Mouse (Mus musculus) intestine, postnatal 0 days (tissue): Measurements from ENCODE around the gene Vsig8. TPM values are rescaled to one million over a fixed set of nuclear protein-coding genes. Genes with fewer than 3 reads are reported as not detected.

Experiments
- ATAC-seq: fragments of 200-750 bp; cut with Nextera tagmentation; 2 replicates; pipeline ENCODE4 v1.8.0; 2017; ENCODE audit warnings: mild to moderate bottlenecking, moderate TSS enrichment, moderate library complexity
- H3K27ac ChIP-seq: fragments of 300-500 bp; sonication (generic); 2 replicates; pipeline ENCODE4 v1.5.1; 2014; ENCODE audit warnings: mild to moderate bottlenecking, low read depth, low read length, moderate library complexity
- H3K27me3 ChIP-seq: fragments of 300-500 bp; sonication (generic); replicated peaks from 2 replicates; pipeline ENCODE4 v1.6.1; 2014; ENCODE audit warnings: low read length, mixed read lengths; ENCODE audit not compliant: control insufficient read depth, insufficient read depth
- H3K36me3 ChIP-seq: fragments of 300-500 bp; sonication (generic); 2 replicates; pipeline ENCODE4 v1.6.1; 2014; ENCODE audit warnings: mild to moderate bottlenecking, moderate library complexity; ENCODE audit not compliant: control insufficient read depth, insufficient read depth
- H3K4me1 ChIP-seq: fragments of 300-500 bp; sonication (generic); replicated peaks from 2 replicates; pipeline ENCODE4 v1.6.1; 2014; ENCODE audit warnings: antibody characterized with exemption, low read length, mixed read lengths; ENCODE audit not compliant: control insufficient read depth, insufficient read depth
- H3K4me2 ChIP-seq: fragments of 300-500 bp; sonication (generic); replicated peaks from 2 replicates; pipeline ENCODE4 v1.6.1; 2014; ENCODE audit warnings: low read depth, mild to moderate bottlenecking, moderate library complexity
- H3K4me3 ChIP-seq: fragments of 300-500 bp; sonication (generic); 2 replicates; pipeline ENCODE4 v1.5.1; 2014; ENCODE audit warnings: low read depth, low read length
- H3K9ac ChIP-seq: fragments of 300-500 bp; sonication (generic); 2 replicates; pipeline ENCODE4 v1.6.1; 2014; ENCODE audit warnings: mild to moderate bottlenecking, low read depth, low read length
- H3K9me3 ChIP-seq: fragments of 300-500 bp; sonication (generic); 2 replicates; pipeline ENCODE4 v1.6.1; 2016; ENCODE audit warnings: mixed run types; ENCODE audit not compliant: control insufficient read depth
- CTCF ChIP-seq: sonication (generic); IDR thresholded peaks from 2 replicates; pipeline ENCODE4 v1.5.1; 2016; ENCODE audit warnings: low read depth, mild to moderate bottlenecking, control low read depth, antibody characterized with exemption, moderate library complexity
- WGBS: fragments of 180-500 bp; shearing (Covaris S2); extraction: QIAGEN DNeasy Blood & Tissue Kit; methylation state at CpG from one replicate; pipeline ENCODE4 v1.1.7; 2014; 5-methylcytosine and 5-hydroxymethylcytosine counted together
- polyA plus RNA-seq: library from polyadenylated mRNA; unstranded; fragments of >200 nt; fragmentation: Nextera tagmentation; extraction: Ambion mirVana; gene quantifications from 2 replicates; pipeline ENCODE4 v1.2.1, GENCODE M21; 2015

Gene Vsig8
- polyA plus RNA-seq, 1 experiment from 2014 or later, result 0.53 TPM

- no peak for ATAC-seq
- WGBS, result 31% methylated on average over 26 of the region's 26 CpGs
- no peak overlapping the region for H3K27ac ChIP-seq
- H3K9ac ChIP-seq, result no peak overlapping the region
- no peaks in the 10 kb centered on the region for H3K9me3 ChIP-seq
- TF ChIP-seq CTCF, result no peak
- H3K36me3 ChIP-seq, result no peaks in the 10 kb centered on the region
- H3K27me3 ChIP-seq, result 0 out of 2 replicates have a peak, but pooled peaks cover 14% of the 10 kb centered on the region
- no peak overlapping the region for H3K4me2 ChIP-seq
- H3K4me3 ChIP-seq, result no peak overlapping the region
- H3K4me1 ChIP-seq, result no peaks in the 10 kb centered on the region
These were observed 30.2 kb downstream of the Vsig8 start for GRCm38 (mm10) chr1:172585612-172586567.

- no peak within 1 kb of the TSS for H3K4me3 ChIP-seq
- ATAC-seq, result no peak
These were observed 34.6 kb downstream of the Vsig8 start, which contains the start of gene Slamf8 for GRCm38 (mm10) chr1:172590385-172590784. Gene Slamf8 (minus strand): TSS chr1:172590568.

GRCm38 (mm10) chr1:172593321-172593720 lies 37.6 kb downstream of the Vsig8 start:
- WGBS, result 74% methylated on average over 3 of the region's 3 CpGs
- no peak for ATAC-seq
- no peaks in the 10 kb centered on the region for H3K36me3 ChIP-seq
- no peak overlapping the region for H3K27ac ChIP-seq
- no peaks in the 10 kb centered on the region for H3K27me3 ChIP-seq
- H3K4me3 ChIP-seq, result no peak overlapping the region
- no peaks in the 10 kb centered on the region for H3K9me3 ChIP-seq
- H3K4me1 ChIP-seq, result no peaks in the 10 kb centered on the region
- no peak overlapping the region for H3K9ac ChIP-seq
- TF ChIP-seq CTCF, result no peak
- H3K4me2 ChIP-seq, result no peak overlapping the region

More at GRCm38 (mm10) chr1:172590385-172590784, 34.6 kb downstream of the Vsig8 start, which contains the start of gene Slamf8:
- 67% methylated on average over 7 of the region's 7 CpGs for WGBS
- Histone ChIP-seq H3K27me3 (0 out of 2 replicates have a peak, but pooled peaks cover 7% of the 10 kb centered on the region), H3K4me2 (no peak within 1 kb of the TSS), H3K36me3 (no peaks in the 10 kb centered on the region), H3K4me1 (no peaks in the 10 kb centered on the region), H3K9ac (no peak within 1 kb of the TSS), H3K9me3 (no peaks in the 10 kb centered on the region), H3K27ac (no peak within 1 kb of the TSS)
- TF ChIP-seq CTCF, result no peak

GRCm38 (mm10) chr1:172593956-172594355 lies 38.2 kb downstream of the Vsig8 start:
- H3K36me3 ChIP-seq, result no peaks in the 10 kb centered on the region
- TF ChIP-seq CTCF, result no peak
- H3K9me3 ChIP-seq, result no peaks in the 10 kb centered on the region
- no peak overlapping the region for H3K4me3 ChIP-seq
- H3K27me3 ChIP-seq, result no peaks in the 10 kb centered on the region
- no peak overlapping the region for H3K9ac ChIP-seq
- H3K4me1 ChIP-seq, result no peaks in the 10 kb centered on the region
- 81% methylated on average over 2 of the region's 2 CpGs for WGBS
- H3K4me2 ChIP-seq, result no peak overlapping the region
- no peak overlapping the region for H3K27ac ChIP-seq
- no peak for ATAC-seq

DNA sequence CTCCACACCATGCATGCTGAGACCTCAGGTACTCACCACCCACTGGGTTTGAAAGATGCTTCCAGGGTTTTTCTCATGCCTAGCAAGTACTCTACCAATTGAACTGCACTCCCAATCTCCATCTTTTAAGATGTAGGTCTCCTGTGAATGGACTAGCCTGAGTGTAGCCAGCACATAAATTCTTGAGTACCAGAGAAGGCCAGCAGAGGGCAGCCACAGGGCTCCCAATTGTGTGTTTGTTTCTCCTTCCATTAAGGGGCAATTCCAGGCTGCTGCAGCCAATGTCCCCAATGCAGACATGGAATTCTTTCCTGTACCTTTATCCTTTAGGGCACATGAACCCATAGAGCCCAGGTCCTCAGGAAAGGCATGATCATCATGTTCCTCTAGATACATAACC lies 38.8 kb downstream of the Vsig8 start:
- Histone ChIP-seq H3K4me3 (no peak overlapping the region), H3K27ac (no peak overlapping the region), H3K9ac (no peak overlapping the region), H3K36me3 (no peaks in the 10 kb centered on the region), H3K27me3 (no peaks in the 10 kb centered on the region), H3K4me2 (no peak overlapping the region), H3K9me3 (no peaks in the 10 kb centered on the region), H3K4me1 (no peaks in the 10 kb centered on the region)
- peak; percentile 77 for TF ChIP-seq CTCF
- no peak for ATAC-seq

GRCm38 (mm10) chr1:172602326-172602725 lies 46.6 kb downstream of the Vsig8 start, which contains the start of gene Fcrl6:
Gene Fcrl6 (minus strand): TSS chr1:172602551.
- no peak for TF ChIP-seq CTCF
- Histone ChIP-seq H3K4me3 (no peak within 1 kb of the TSS), H3K4me1 (no peaks in the 10 kb centered on the region), H3K4me2 (no peak within 1 kb of the TSS), H3K9ac (no peak within 1 kb of the TSS), H3K27me3 (no peaks in the 10 kb centered on the region), H3K9me3 (no peaks in the 10 kb centered on the region), H3K27ac (no peak within 1 kb of the TSS), H3K36me3 (no peaks in the 10 kb centered on the region)
- 71% methylated on average over 1 of the region's 1 CpGs for WGBS
- no peak for ATAC-seq
